Mouse (Mus musculus) inflammation-experienced regulatory T-cells (primary cell): ENCODE data around the gene Sike1. TPM values are rescaled to one million over a fixed set of nuclear protein-coding genes. Genes with fewer than 3 reads are reported as not detected.

ENCODE experiments used
- polyA plus RNA-seq, 2 experiments: library from polyadenylated mRNA; unstranded; fragments of 100-300 nt; shearing (Covaris generic); gene quantifications; one replicate each; pipeline ENCODE4 v1.2.1; 2017

Gene Sike1
- 100 to 1,000 TPM in 1 of 2 experiments, 10 to 100 TPM in 1; 79.0 to 110 TPM for polyA plus RNA-seq

DNA sequence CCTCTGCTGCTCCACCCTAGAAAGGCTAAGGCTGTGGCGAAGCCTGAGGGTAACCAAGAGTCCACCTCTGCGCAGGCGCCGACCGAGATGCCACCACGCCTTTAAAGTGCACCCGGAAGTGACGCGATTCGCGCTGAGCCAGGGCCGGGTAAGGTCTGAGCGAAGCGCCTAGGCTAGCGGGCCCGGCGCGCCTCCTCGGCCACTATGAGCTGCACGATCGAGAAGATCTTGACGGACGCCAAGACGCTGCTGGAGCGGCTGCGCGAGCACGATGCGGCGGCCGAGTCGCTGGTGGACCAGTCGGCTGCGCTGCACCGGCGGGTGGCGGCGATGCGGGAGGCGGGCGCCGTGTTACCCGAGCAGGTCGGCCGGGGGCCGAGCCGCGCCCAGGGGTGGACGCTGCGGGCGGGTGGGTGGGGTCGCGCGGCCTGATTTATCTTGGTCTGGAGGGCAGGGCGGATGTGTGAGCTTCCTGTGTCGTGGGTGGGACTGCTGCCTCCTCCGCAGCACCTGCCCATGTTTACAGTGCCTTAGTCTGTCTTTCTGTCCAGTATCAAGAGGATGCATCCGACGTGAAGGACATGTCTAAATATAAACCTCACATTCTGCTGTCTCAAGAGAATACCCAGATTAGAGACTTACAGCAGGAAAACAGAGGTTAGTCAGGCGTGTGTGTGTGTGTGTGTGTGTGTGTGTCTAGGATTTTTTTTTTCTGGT lies at the start of gene Sike1:
Sike1 (plus strand) TSS at position 104 of the 717 bp plus-strand sequence.

DNA sequence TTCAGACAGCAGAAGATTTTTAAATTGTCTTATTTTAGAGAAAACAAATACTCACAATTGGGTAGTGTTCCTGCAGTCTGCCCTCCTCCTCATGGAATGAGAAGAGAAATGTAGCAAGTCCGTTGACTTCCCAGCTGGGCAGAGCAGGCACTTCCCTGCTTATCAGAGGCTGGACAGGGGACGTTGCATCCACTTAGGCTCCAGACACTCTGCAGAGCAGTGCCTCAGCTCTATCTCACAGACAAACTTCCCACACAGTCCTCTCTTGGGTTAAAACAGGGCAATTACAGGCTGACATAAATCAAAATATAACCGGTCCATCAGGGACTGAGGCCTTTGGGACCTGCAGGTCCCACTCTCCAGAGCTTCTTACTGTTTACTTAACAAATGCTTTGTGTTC lies 31.5 kb upstream of the Sike1 start, which contains the start of gene Nr1h5:
Nr1h5 (minus strand) TSS at position 101 of the 400 bp plus-strand sequence.

DNA sequence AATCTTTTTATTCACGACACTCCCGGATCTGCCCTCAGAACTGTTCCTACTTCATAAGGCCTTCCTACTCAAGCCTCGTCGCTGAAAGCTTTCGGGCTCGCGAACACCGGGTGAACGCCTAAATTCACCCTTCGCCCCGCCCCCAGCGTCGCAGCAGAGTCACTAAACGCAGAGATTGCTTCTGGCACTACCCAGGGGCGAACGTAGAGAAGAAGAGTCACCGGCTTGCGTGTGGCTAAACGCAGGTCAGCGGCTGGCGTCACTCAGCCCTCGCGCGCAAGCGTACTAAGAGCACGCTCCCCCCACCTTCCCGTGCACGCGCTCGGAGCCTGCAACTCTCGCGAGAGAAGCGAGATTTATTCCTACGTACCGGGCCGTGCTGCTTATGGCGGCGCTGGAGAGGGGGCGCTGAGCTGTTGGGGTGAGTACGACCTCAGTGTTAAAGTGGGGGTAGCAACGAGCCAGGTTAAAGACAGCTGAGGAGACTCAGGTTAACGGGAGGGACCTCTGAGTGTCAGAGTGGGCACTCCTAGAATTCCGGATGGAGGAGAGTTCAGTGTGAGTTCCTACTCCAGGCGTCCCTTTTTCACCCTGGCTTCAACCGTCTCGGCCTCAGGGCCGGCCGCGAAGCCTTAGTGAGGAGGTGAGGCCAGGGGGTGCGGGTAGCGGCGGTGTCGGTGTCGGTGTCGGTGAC lies 24.9 kb downstream of the Sike1 start, which contains the start of gene Csde1:
Csde1 (plus strand) TSS at position 178 of the 694 bp plus-strand sequence.

Other genes with a start within 250 kb of the Sike1 start
- under 1 TPM in 1 of 2 experiments, not detected in 1; 0.38 TPM for gene Tshb, start 213.0 kb upstream of the Sike1 start, polyA plus RNA-seq
- not detected for gene Sycp1, start 59.6 kb upstream of the Sike1 start, polyA plus RNA-seq
- gene Nr1h5, start 31.6 kb upstream of the Sike1 start, polyA plus RNA-seq, result under 1 TPM in 1 of 2 experiments, not detected in 1; 0.83 TPM
- 100 to 1,000 TPM; 248 to 306 TPM for gene Csde1, start 24.7 kb downstream of the Sike1 start, polyA plus RNA-seq
- gene Nras, start 62.6 kb downstream of the Sike1 start, polyA plus RNA-seq, result 10 to 100 TPM; 47.9 to 49.9 TPM
- gene Ampd1, start 78.3 kb downstream of the Sike1 start, polyA plus RNA-seq, result 1 to 10 TPM; 1.2 to 4.8 TPM
- gene Dennd2c, start 106.9 kb downstream of the Sike1 start, polyA plus RNA-seq, result 1 to 10 TPM; 1.5 to 3.7 TPM
- gene Bcas2, start 175.9 kb downstream of the Sike1 start, polyA plus RNA-seq, result 100 to 1,000 TPM; 148 to 160 TPM